Mouse (Mus musculus): ENCODE results near the gene Omt2a. TPM values are rescaled to one million over a fixed set of nuclear protein-coding genes. Genes with fewer than 3 reads are reported as not detected.
"Not testable (repeated sequence)": the region's sequence is repeated elsewhere in the genome, so short reads cannot be mapped to it uniquely, and the experiment has no call there.

Gene Omt2a
- polyA plus RNA-seq, 1 experiment from 2014 or later: not detected

DNA sequence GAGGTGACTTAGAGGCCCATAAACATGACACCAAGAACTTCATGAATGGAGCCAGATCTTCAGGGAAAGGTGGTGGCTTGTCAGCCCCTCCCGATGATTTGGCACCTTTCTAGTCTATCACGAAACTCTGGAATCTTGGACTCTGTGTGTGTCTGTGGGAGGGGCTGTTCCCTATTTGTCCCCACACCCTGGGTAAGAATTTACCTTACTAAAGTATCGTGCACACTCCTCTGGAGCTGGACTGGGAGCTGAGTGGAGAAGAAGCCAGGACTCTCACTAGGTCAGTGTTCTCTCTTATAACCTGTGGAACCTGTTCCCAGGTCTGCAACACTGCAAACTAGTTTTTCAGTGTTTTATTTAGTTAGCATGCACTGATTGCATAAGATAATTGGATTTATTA is 24.9 kb downstream of the Omt2a start, which contains the start of gene Gm10639:
Gene Gm10639, plus strand, starts transcription at position 201 of the 400 bp plus-strand sequence.
- not testable (repeated sequence) for H3K36me3 ChIP-seq (ENCODE audit: control insufficient read depth, insufficient read depth, low read length); H3K4me1 ChIP-seq (replicated peaks; ENCODE audit: control insufficient read depth, insufficient read depth, low read length); H3K4me2 ChIP-seq (ENCODE audit: low read depth, low read length, severe bottlenecking); DNase-seq (ENCODE audit: low spot score); ATAC-seq (replicated peaks; ENCODE audit: low FRiP score); H3K27me3 ChIP-seq (ENCODE audit: control insufficient read depth, insufficient read depth, low read length); H3K9ac ChIP-seq (ENCODE audit: low read length); H3K9me3 ChIP-seq (ENCODE audit: control insufficient read depth, low read length); H3K27ac ChIP-seq (ENCODE audit: low read depth, low read length); H3K4me3 ChIP-seq (ENCODE audit: low read depth, low read length)
- WGBS: 81% methylated on average over 3 of the region's 3 CpGs

DNA sequence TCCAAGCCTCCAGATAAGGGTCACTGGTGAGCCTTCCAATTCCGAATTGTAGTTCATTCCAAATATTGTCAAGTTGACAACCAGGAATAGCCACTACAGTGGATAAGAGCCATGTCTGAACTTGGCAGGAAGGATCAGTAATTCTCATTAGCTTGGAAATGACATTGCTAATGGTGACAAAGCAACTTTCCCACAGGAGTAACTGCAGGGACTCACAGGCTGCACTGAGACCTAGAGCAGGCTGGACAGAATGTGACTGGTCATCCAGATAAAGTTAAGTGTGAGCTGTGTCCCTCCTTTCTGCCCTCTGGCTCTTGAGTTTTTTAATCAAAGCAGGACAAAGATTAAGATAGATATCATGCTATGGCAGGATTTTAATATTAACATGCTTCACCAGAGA is 25.5 kb downstream of the Omt2a start:
- H3K9me3 ChIP-seq (ENCODE audit: control insufficient read depth, low read length); DNase-seq (ENCODE audit: low spot score); H3K36me3 ChIP-seq (ENCODE audit: control insufficient read depth, insufficient read depth, low read length); H3K4me3 ChIP-seq (ENCODE audit: low read depth, low read length); H3K4me1 ChIP-seq (replicated peaks; ENCODE audit: control insufficient read depth, insufficient read depth, low read length); H3K27me3 ChIP-seq (ENCODE audit: control insufficient read depth, insufficient read depth, low read length); H3K27ac ChIP-seq (ENCODE audit: low read depth, low read length); ATAC-seq (replicated peaks; ENCODE audit: low FRiP score); H3K4me2 ChIP-seq (ENCODE audit: low read depth, low read length, severe bottlenecking); H3K9ac ChIP-seq (ENCODE audit: low read length): not testable (repeated sequence)
- 77% methylated on average over 1 of the region's 1 CpGs for WGBS

DNA sequence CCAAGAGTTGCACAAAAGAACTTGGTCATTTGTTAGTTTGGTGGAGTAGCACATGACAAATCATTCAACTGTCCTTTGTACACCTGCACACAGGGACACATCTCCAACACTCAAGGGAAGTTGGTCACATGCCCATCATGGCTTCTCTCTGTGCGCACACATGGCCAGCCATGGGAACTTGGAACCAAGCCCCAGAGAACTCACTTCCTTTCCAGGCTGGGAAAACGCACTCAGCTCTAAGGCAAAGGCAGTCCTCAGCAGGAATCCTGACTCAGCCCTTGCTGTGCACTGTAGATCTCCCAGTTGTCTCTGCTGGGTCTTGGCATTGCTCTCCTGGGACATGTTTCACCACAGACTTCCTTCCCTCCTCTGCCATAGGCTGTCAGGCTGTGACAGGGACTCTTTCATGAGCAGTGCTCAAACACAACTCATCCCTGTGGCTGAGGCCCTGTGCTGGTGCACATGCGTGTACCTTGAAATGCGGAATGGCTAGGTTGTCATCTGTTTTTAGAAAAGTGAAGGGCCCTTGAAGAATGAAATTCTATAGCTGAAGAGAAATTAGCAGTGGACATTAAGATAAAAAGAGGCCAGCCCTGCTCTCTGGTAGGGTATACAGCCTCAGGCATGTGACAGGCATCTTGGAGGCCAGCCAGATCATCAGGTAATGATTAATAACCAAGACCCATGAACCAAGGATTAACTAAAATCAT is 32.4 kb downstream of the Omt2a start:
- 93% methylated on average over 4 of the region's 4 CpGs for WGBS
- not testable (repeated sequence) for DNase-seq (ENCODE audit: low spot score); H3K9me3 ChIP-seq (ENCODE audit: control insufficient read depth, low read length); ATAC-seq (replicated peaks; ENCODE audit: low FRiP score); H3K4me1 ChIP-seq (replicated peaks; ENCODE audit: control insufficient read depth, insufficient read depth, low read length); H3K27ac ChIP-seq (ENCODE audit: low read depth, low read length); H3K27me3 ChIP-seq (ENCODE audit: control insufficient read depth, insufficient read depth, low read length); H3K36me3 ChIP-seq (ENCODE audit: control insufficient read depth, insufficient read depth, low read length); H3K9ac ChIP-seq (ENCODE audit: low read length); H3K4me2 ChIP-seq (ENCODE audit: low read depth, low read length, severe bottlenecking); H3K4me3 ChIP-seq (ENCODE audit: low read depth, low read length)

DNA sequence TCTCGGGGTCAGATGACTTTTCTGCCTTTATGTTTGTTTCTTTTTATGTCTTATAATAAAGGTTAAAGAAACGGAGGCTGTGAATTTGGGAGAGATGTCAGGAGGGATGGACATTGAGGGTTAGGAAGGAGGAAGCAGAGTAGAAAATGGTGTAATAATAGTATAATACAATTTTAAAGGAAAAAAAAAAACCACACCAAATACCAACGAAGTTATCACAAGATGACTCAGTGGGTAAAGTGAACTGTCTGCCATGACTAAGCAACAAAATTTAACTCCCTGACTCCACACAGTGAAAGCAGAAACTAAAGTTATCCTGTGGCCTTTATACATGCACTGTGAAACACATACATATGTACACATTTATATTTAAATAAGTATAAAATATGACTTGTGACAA is 43.7 kb downstream of the Omt2a start:
- H3K9ac ChIP-seq (ENCODE audit: low read length); H3K27me3 ChIP-seq (ENCODE audit: control insufficient read depth, insufficient read depth, low read length); H3K36me3 ChIP-seq (ENCODE audit: control insufficient read depth, insufficient read depth, low read length); DNase-seq (ENCODE audit: low spot score); H3K27ac ChIP-seq (ENCODE audit: low read depth, low read length); ATAC-seq (replicated peaks; ENCODE audit: low FRiP score); H3K4me3 ChIP-seq (ENCODE audit: low read depth, low read length); H3K4me2 ChIP-seq (ENCODE audit: low read depth, low read length, severe bottlenecking); H3K9me3 ChIP-seq (ENCODE audit: control insufficient read depth, low read length); H3K4me1 ChIP-seq (replicated peaks; ENCODE audit: control insufficient read depth, insufficient read depth, low read length): not testable (repeated sequence)
- WGBS: 88% methylated on average over 3 of the region's 3 CpGs

Other genes starting within 250 kb of the Omt2a start
- 29.8 and 30.8 TPM in 2 replicates for gene Fbxo9, start 205.7 kb downstream of the Omt2a start, polyA plus RNA-seq (2014; fragmentation: Nextera tagmentation; extraction: Ambion mirVana)
- gene Ick, start 205.6 kb downstream of the Omt2a start, polyA plus RNA-seq (2014; fragmentation: Nextera tagmentation; extraction: Ambion mirVana): 33.9 and 35.0 TPM in 2 replicates
- 55.0 and 58.5 TPM in 2 replicates for gene Gsta4, start 132.0 kb downstream of the Omt2a start, polyA plus RNA-seq (2014; fragmentation: Nextera tagmentation; extraction: Ambion mirVana)
- gene Gsta1, start 84.1 kb downstream of the Omt2a start, polyA plus RNA-seq (2014; fragmentation: Nextera tagmentation; extraction: Ambion mirVana): not detected in 2 replicates
- gene Gm3776, start 57.7 kb downstream of the Omt2a start, polyA plus RNA-seq (2014; fragmentation: Nextera tagmentation; extraction: Ambion mirVana): not detected in 2 replicates
- gene Gm10639, start 24.9 kb downstream of the Omt2a start, polyA plus RNA-seq (2014; fragmentation: Nextera tagmentation; extraction: Ambion mirVana): not detected in 2 replicates
- gene Omt2b, start 12.8 kb upstream of the Omt2a start, polyA plus RNA-seq (2014; fragmentation: Nextera tagmentation; extraction: Ambion mirVana): not detected in 2 replicates
- not detected in 2 replicates for gene Gsta2, start 41.0 kb upstream of the Omt2a start, polyA plus RNA-seq (2014; fragmentation: Nextera tagmentation; extraction: Ambion mirVana)
- 0.48 and 0.65 TPM in 2 replicates for gene Dppa5a, start 53.4 kb upstream of the Omt2a start, polyA plus RNA-seq (2014; fragmentation: Nextera tagmentation; extraction: Ambion mirVana)
- gene Ooep, start 63.9 kb upstream of the Omt2a start, polyA plus RNA-seq (2014; fragmentation: Nextera tagmentation; extraction: Ambion mirVana): 4.7 and 5.2 TPM in 2 replicates
- 0.28 and 0.49 TPM in 2 replicates for gene Ddx43, start 81.0 kb upstream of the Omt2a start, polyA plus RNA-seq (2014; fragmentation: Nextera tagmentation; extraction: Ambion mirVana)
- 0.39 and 0.44 TPM in 2 replicates for gene Cgas, start 128.4 kb upstream of the Omt2a start, polyA plus RNA-seq (2014; fragmentation: Nextera tagmentation; extraction: Ambion mirVana)
- gene Mto1, start 133.4 kb upstream of the Omt2a start, polyA plus RNA-seq (2014; fragmentation: Nextera tagmentation; extraction: Ambion mirVana): 28.0 and 30.6 TPM in 2 replicates
- gene Gm17324, start 134.0 kb upstream of the Omt2a start, polyA plus RNA-seq (2014; fragmentation: Nextera tagmentation; extraction: Ambion mirVana): 0.72 and 0.80 TPM in 2 replicates
- 4,522 and 4,661 TPM in 2 replicates for gene Eef1a1, start 174.4 kb upstream of the Omt2a start, polyA plus RNA-seq (2014; fragmentation: Nextera tagmentation; extraction: Ambion mirVana)